Mouse (Mus musculus) cortical plate, adult 2 months (tissue): ENCODE data around the gene Ripor2.

Experiments
- CTCF ChIP-seq: fragments of 200-500 bp; IDR thresholded peaks from 2 replicates; pipeline ENCODE4 v1.5.1; 2011; ENCODE audit warnings: mild to moderate bottlenecking, control low read depth, low read length; ENCODE audit not compliant: insufficient read depth; ENCODE audit errors: extremely low read depth
- POLR2A ChIP-seq: fragments of 200-500 bp; IDR thresholded peaks from 2 replicates; pipeline ENCODE4 v1.6.1; 2011; ENCODE audit warnings: mild to moderate bottlenecking, low read length, control low read depth; ENCODE audit not compliant: insufficient read depth; ENCODE audit errors: extremely low read depth

DNA sequence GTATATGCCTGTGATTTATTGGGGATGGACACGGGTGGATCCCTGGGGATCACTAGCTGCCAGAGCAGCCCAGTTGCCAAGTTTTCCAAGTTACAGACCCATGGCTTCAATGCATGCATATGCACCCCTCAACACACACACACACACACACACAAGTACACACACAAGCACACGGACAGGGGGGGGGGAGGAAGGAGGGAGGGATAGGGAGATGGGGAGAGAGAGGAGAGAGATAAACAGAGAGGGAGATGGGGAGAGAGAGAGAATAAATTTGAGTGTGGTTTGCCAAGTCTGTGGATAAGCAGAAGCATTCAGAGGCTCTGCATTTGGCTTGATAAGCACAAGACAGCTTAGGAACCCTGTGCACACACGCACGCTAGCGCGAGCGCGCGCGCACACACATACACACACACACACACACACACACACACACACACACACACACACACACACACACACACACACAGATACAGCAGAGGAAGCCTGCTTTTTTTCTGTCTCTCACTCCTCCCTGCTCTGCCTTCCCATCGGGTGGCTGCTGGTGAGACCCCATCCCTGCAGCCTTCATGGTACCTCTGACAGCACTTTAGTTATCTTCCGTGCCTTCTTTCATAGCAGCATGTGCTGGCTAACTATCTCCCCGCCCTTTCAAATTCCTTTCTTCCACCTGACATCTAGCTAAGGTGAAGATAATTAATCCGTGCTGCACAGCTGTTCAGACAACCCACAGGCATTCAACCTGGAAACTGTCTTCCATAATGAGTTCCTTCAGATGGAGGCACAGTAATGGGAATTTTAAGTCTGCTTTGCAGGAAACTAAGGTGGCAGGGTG lies 30.7 kb upstream of the Ripor2 start:
- TF ChIP-seq POLR2A (no peak), CTCF (no peak)
